Mouse (Mus musculus) neural tube, embryonic 12.5 days (tissue): Measurements from ENCODE around the gene Gtf2ird1. TPM values are rescaled to one million over a fixed set of nuclear protein-coding genes. Genes with fewer than 3 reads are reported as not detected.

Experiments
- ATAC-seq: fragments of 200-750 bp; cut with Nextera tagmentation; 2 replicates; pipeline ENCODE4 v1.8.0; 2017; ENCODE audit warnings: low read depth, mild to moderate bottlenecking, moderate TSS enrichment, moderate library complexity; ENCODE audit not compliant: low FRiP score
- H3K27ac ChIP-seq: fragments of 300-500 bp; sonication (generic); 2 replicates; pipeline ENCODE4 v1.5.1; 2016
- H3K27me3 ChIP-seq: fragments of 300-500 bp; sonication (generic); replicated peaks from 2 replicates; pipeline ENCODE4 v1.6.1; 2016; ENCODE audit warnings: mild to moderate bottlenecking
- H3K36me3 ChIP-seq: fragments of 300-500 bp; sonication (generic); 2 replicates; pipeline ENCODE4 v1.6.1; 2016; ENCODE audit warnings: mild to moderate bottlenecking
- H3K4me1 ChIP-seq: fragments of 300-500 bp; sonication (generic); 2 replicates; pipeline ENCODE4 v1.6.1; 2016
- H3K4me2 ChIP-seq: fragments of 300-500 bp; sonication (generic); replicated peaks from 2 replicates; pipeline ENCODE4 v1.6.1; 2016; ENCODE audit warnings: mild to moderate bottlenecking
- H3K4me3 ChIP-seq: fragments of 300-500 bp; sonication (generic); 2 replicates; pipeline ENCODE4 v1.5.1; 2016
- H3K9ac ChIP-seq: fragments of 300-500 bp; sonication (generic); 2 replicates; pipeline ENCODE4 v1.6.1; 2016; ENCODE audit warnings: mild to moderate bottlenecking
- H3K9me3 ChIP-seq: fragments of 300-500 bp; sonication (generic); 2 replicates; pipeline ENCODE4 v1.6.1; 2016; ENCODE audit warnings: mild to moderate bottlenecking
- WGBS: fragments of 180-500 bp; shearing (Covaris S2); methylation state at CpG from one replicate; pipeline ENCODE4 v1.1.7; 2016; 5-methylcytosine and 5-hydroxymethylcytosine counted together
- polyA plus RNA-seq: library from polyadenylated mRNA; unstranded; fragments of >200 nt; fragmentation: Nextera tagmentation; extraction: Ambion mirVana; gene quantifications from 2 replicates; pipeline ENCODE4 v1.2.1, GENCODE M21; 2016

Gtf2ird1 gene
- polyA plus RNA-seq, 1 experiment from 2014 or later: 84.6 TPM

GRCm38 (mm10) chr5:134440098-134440497, 16.4 kb downstream of the Gtf2ird1 start:
- H3K9ac ChIP-seq: no peak overlapping the region
- 87% methylated on average over 12 of the region's 12 CpGs for WGBS
- no peak for ATAC-seq
- H3K9me3 ChIP-seq: 0 out of 2 replicates have a peak, but pooled peaks cover 7% of the 10 kb centered on the region
- H3K27me3 ChIP-seq: no peaks in the 10 kb centered on the region
- peaks cover 15% of the 10 kb centered on the region for H3K4me1 ChIP-seq
- H3K4me2 ChIP-seq: no peak overlapping the region
- H3K4me3 ChIP-seq: no peak overlapping the region
- H3K27ac ChIP-seq: no peak overlapping the region
- peaks cover 33% of the 10 kb centered on the region for H3K36me3 ChIP-seq

GRCm38 (mm10) chr5:134439481-134439880, 17.0 kb downstream of the Gtf2ird1 start:
- Histone ChIP-seq H3K36me3 (peaks cover 32% of the 10 kb centered on the region), H3K4me1 (peaks cover 15% of the 10 kb centered on the region), H3K4me2 (no peak overlapping the region), H3K27me3 (no peaks in the 10 kb centered on the region), H3K27ac (no peak overlapping the region), H3K9ac (no peak overlapping the region), H3K4me3 (no peak overlapping the region), H3K9me3 (0 out of 2 replicates have a peak, but pooled peaks cover 7% of the 10 kb centered on the region)
- WGBS: 97% methylated on average over 7 of the region's 7 CpGs
- ATAC-seq: no peak

- Histone ChIP-seq H3K4me1 (peaks cover 15% of the 10 kb centered on the region), H3K27ac (no peak overlapping the region), H3K36me3 (peaks cover 27% of the 10 kb centered on the region), H3K4me3 (no peak overlapping the region), H3K4me2 (no peak overlapping the region), H3K9me3 (0 out of 2 replicates have a peak, but pooled peaks cover 3% of the 10 kb centered on the region), H3K9ac (no peak overlapping the region), H3K27me3 (no peaks in the 10 kb centered on the region)
- 94% methylated on average over 6 of the region's 6 CpGs for WGBS
- ATAC-seq: no peak
Observed at GRCm38 (mm10) chr5:134438676-134439425, 17.7 kb downstream of the Gtf2ird1 start.

- H3K4me1 ChIP-seq: peaks cover 15% of the 10 kb centered on the region
- no peak for ATAC-seq
Observed at GRCm38 (mm10) chr5:134437459-134437827, 19.1 kb downstream of the Gtf2ird1 start.

GRCm38 (mm10) chr5:134436782-134437458, 19.6 kb downstream of the Gtf2ird1 start:
- Histone ChIP-seq H3K4me2 (no peak overlapping the region), H3K27me3 (no peaks in the 10 kb centered on the region), H3K9me3 (no peaks in the 10 kb centered on the region), H3K9ac (no peak overlapping the region), H3K4me3 (no peak overlapping the region), H3K4me1 (peaks cover 15% of the 10 kb centered on the region), H3K36me3 (peaks cover 15% of the 10 kb centered on the region), H3K27ac (no peak overlapping the region)
- WGBS: 92% methylated on average over 13 of the region's 13 CpGs
- no peak for ATAC-seq

More at GRCm38 (mm10) chr5:134437459-134437827, 19.1 kb downstream of the Gtf2ird1 start:
- Histone ChIP-seq H3K4me3 (no peak overlapping the region), H3K36me3 (peaks cover 18% of the 10 kb centered on the region), H3K4me2 (no peak overlapping the region), H3K27ac (no peak overlapping the region), H3K9me3 (no peaks in the 10 kb centered on the region), H3K9ac (no peak overlapping the region), H3K27me3 (no peaks in the 10 kb centered on the region)
- 83% methylated on average over 14 of the region's 14 CpGs for WGBS

DNA sequence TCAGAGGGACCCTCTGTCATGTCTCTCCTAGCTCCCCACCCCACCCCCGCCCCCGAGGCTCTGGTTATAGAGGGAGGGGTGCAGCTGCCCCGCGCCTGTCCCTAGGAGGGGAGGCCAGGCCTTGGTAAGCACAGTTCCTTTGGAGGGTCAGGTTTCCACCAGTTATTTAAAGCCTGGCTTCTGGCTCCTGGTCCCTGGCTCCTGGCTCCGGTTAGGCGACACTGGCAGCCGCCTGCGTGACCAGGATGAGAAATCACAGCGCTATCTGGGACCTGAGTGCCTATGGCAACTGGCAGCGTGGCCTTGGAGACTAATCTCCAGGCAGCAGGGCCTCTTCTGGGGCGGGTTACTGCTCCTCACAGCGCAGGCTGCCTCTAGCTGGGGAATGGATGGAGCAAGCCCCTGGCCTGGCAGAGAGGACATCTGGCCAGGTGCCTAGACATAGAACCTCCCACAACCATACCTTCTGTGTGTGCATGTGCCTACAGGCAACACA, 20.6 kb downstream of the Gtf2ird1 start:
- Histone ChIP-seq H3K4me1 (peaks cover 15% of the 10 kb centered on the region), H3K27ac (no peak overlapping the region), H3K36me3 (peaks cover 15% of the 10 kb centered on the region), H3K9ac (0 out of 2 replicates have a peak overlapping the region, but pooled peaks have one; percentile 22), H3K27me3 (no peaks in the 10 kb centered on the region), H3K9me3 (no peaks in the 10 kb centered on the region), H3K4me2 (no peak overlapping the region), H3K4me3 (no peak overlapping the region)
- ATAC-seq: peak; percentile 58; the same call in 1 of the 2 replicates
- WGBS: 59% methylated on average over 12 of the region's 12 CpGs

DNA sequence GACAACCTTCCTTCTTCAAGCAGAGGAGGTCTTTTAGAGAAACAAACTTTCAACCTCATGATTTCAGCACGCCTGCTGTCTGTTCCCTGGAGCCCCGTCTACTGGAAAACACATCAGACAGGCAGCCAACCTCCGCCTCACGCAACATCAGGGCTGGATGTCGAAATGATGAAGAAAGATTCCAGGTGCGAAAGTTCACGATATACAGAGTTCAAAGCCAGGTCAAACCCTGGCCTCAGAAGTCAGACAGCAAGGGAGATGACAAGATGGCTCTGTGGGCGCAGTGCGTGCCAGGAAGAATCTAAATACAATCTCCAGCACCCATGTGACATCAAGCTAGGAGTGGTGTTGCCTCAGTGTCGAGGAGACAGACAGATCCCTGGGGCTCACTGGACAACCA, 23.4 kb downstream of the Gtf2ird1 start:
- no peak overlapping the region for H3K9ac ChIP-seq
- H3K9me3 ChIP-seq: no peaks in the 10 kb centered on the region
- H3K4me2 ChIP-seq: no peak overlapping the region
- H3K4me3 ChIP-seq: no peak overlapping the region
- no peak overlapping the region for H3K27ac ChIP-seq
- H3K36me3 ChIP-seq: peaks cover 8% of the 10 kb centered on the region; the same call in 1 of the 2 replicates
- peaks cover 15% of the 10 kb centered on the region for H3K4me1 ChIP-seq
- no peaks in the 10 kb centered on the region for H3K27me3 ChIP-seq
- ATAC-seq: no peak
- 80% methylated on average over 10 of the region's 10 CpGs for WGBS

DNA sequence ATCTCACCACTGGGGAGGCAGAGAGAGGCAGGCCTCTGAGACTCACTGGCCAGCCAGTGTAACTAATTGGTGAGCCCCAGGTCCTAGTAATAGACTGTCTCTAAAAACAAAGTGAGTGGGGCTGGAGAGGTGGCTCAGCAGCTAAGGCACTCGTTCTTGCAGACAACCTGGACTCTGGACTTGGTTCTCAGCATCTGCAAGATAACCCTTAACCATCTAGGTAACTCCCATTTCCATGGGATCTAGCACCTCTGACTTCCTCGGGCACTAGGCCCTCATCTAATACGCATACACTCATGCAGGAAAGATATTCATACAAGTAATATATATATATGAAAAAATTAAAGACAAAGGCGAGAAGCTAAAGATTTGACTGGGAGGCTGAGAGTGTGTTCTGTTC, 26.4 kb downstream of the Gtf2ird1 start:
- Histone ChIP-seq H3K9ac (no peak overlapping the region), H3K4me2 (no peak overlapping the region), H3K4me1 (no peaks in the 10 kb centered on the region), H3K4me3 (no peak overlapping the region), H3K36me3 (peaks cover 2% of the 10 kb centered on the region; the same call in 1 of the 2 replicates), H3K27ac (no peak overlapping the region), H3K9me3 (no peaks in the 10 kb centered on the region), H3K27me3 (no peaks in the 10 kb centered on the region)
- no peak for ATAC-seq
- 88% methylated on average over 4 of the region's 4 CpGs for WGBS

DNA sequence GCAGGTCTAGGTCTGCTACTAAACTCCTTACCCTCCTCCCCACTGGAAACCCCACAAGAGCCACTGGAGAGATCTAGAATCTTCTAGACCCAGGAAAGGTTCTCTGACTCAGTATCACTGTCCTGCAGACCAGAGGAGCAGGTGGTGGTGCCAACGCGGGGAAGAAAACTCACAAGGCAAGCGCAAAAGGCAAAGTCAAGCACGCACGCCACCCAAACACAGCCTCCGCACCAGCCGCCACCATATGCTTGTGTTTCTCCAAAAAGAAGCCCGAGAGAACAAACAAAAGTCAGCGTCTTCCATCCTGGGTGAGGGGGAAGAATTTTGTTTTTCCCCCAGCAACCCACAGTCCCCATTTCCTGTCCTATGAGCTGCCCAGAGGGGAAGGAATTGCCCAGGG, 28.9 kb downstream of the Gtf2ird1 start:
- Histone ChIP-seq H3K4me1 (no peaks in the 10 kb centered on the region), H3K27me3 (no peaks in the 10 kb centered on the region), H3K27ac (no peak overlapping the region), H3K9me3 (no peaks in the 10 kb centered on the region), H3K9ac (no peak overlapping the region), H3K4me3 (no peak overlapping the region), H3K36me3 (peaks cover 6% of the 10 kb centered on the region; the same call in 1 of the 2 replicates), H3K4me2 (no peak overlapping the region)
- ATAC-seq: no peak
- WGBS: 88% methylated on average over 9 of the region's 9 CpGs

GRCm38 (mm10) chr5:134425601-134426000, 30.9 kb downstream of the Gtf2ird1 start:
- no peaks in the 10 kb centered on the region for H3K27me3 ChIP-seq
- no peak overlapping the region for H3K4me2 ChIP-seq
- 91% methylated on average over 8 of the region's 8 CpGs for WGBS
- H3K9ac ChIP-seq: no peak overlapping the region
- H3K4me1 ChIP-seq: no peaks in the 10 kb centered on the region
- H3K4me3 ChIP-seq: no peak overlapping the region
- ATAC-seq: no peak
- peaks cover 6% of the 10 kb centered on the region; the same call in 1 of the 2 replicates for H3K36me3 ChIP-seq
- H3K9me3 ChIP-seq: no peaks in the 10 kb centered on the region
- H3K27ac ChIP-seq: no peak overlapping the region

GRCm38 (mm10) chr5:134423930-134424329, 32.6 kb downstream of the Gtf2ird1 start:
- 97% methylated on average over 5 of the region's 5 CpGs for WGBS
- no peak for ATAC-seq
- Histone ChIP-seq H3K4me2 (no peak overlapping the region), H3K4me1 (no peaks in the 10 kb centered on the region), H3K27me3 (no peaks in the 10 kb centered on the region), H3K4me3 (no peak overlapping the region), H3K27ac (no peak overlapping the region), H3K9me3 (no peaks in the 10 kb centered on the region), H3K36me3 (peaks cover 6% of the 10 kb centered on the region; the same call in 1 of the 2 replicates), H3K9ac (no peak overlapping the region)

DNA sequence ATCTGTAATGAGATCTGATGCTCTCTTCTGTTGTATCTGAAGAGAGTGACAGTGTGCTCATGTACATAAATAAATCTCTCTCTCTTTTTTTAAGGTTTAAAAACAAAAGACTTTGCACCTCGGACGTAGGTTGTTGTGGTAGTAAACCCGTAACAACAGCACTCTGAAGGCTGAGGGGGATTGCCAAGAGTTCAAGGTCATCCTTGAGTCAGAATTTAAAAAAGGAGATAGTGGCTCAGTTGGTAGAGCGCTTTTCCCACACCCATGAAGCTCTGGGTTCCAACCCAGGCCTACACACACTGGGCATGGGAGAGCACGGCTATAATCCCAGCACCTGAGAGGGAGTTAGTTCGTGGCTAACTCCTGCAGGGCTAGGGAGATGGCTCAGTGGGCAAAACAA, 33.1 kb downstream of the Gtf2ird1 start:
- Histone ChIP-seq H3K4me1 (no peaks in the 10 kb centered on the region), H3K9ac (no peak overlapping the region), H3K36me3 (peaks cover 4% of the 10 kb centered on the region; the same call in 1 of the 2 replicates), H3K4me2 (no peak overlapping the region), H3K27me3 (no peaks in the 10 kb centered on the region), H3K9me3 (no peaks in the 10 kb centered on the region), H3K27ac (no peak overlapping the region), H3K4me3 (no peak overlapping the region)
- ATAC-seq: no peak
- 94% methylated on average over 6 of the region's 6 CpGs for WGBS
